ENCODE assay signal across 10 mouse cellular contexts in the genomic region with DNA sequence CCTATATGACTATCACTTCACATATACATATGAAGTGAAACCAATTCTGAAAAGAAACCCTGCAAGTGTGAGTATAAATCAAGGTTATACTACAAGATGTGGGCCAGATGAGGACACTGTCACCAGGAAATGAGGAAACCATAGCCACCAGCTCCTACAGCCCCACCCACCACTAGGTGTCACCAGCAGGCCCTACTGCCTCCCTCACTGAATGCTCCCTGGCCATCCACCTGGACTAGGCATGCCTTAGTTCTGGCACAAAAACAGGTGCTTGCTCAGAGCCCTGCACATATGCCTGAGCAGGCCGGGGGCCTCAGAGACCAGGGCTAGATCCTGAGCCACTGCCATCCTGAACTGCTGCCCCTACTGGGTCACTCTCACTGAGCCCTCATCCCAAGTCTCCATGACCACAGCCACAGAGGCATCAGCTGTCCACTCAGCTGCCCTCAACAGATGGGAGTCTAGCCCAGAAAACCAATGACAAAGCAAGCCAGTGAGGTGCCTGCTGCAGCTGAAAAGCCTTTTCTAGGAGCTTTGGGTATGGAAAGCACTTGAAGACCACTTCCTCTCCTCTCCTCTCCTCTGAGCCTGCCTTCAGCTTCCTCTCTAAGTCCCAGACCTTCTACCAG. TPM values are rescaled to one million over a fixed set of nuclear protein-coding genes. Genes with fewer than 3 reads are reported as not detected.
DNase-seq lines count a peak whose midpoint lies in the region; ATAC-seq and TF ChIP-seq lines count a peak whose summit lies in the region.
"Had no signal": no experiment of that assay in that cellular context is flagged by ENCODE, and none has a peak within 500 bp of the region (broad histone marks: within the 10 kb centered on the region; RNA-seq: fewer than 3 reads in every experiment).

No protein-coding gene starts in this region.

- no peak for TF ChIP-seq EP300 in CH12.LX (IDR thresholded peaks at IDR 0.05; ENCODE audit: low read length)

- TF ChIP-seq POLR2A in CH12.LX (IDR thresholded peaks at IDR 0.05; ENCODE audit: low read depth, low read length) = no peak

- no peak overlapping the region for H3K4me3 ChIP-seq in hindbrain, postnatal 0 days (ENCODE audit: low read length)
- H3K4me3 ChIP-seq in hindbrain, embryonic 13.5 days = no peak overlapping the region
- no peak overlapping the region for H3K4me3 ChIP-seq in CH12.LX (replicated peaks in 1 of 3; ENCODE audit: low read depth in 2 of 3, low read length in 2 of 3, poor library complexity in 1 of 3)
- H3K4me3 ChIP-seq in stomach, embryonic 16.5 days (replicated peaks; ENCODE audit: low read length) = no peak overlapping the region
- no peak overlapping the region for H3K4me3 ChIP-seq in hindbrain, embryonic 16.5 days (ENCODE audit: low read length)
- H3K4me3 ChIP-seq: embryonic facial prominence, embryonic 12.5 days; lung, embryonic 15.5 days had no signal

- no peak overlapping the region for H3K9ac ChIP-seq in hindbrain, postnatal 0 days (replicated peaks; ENCODE audit: low read length)
- H3K9ac ChIP-seq in hindbrain, embryonic 13.5 days = no peak overlapping the region
- H3K9ac ChIP-seq in CH12.LX (ENCODE audit: insufficient read depth, low read depth) = no peak overlapping the region
- H3K9ac ChIP-seq in stomach, embryonic 16.5 days (ENCODE audit: low read length) = no peak overlapping the region
- H3K9ac ChIP-seq in hindbrain, embryonic 16.5 days (ENCODE audit: low read depth, low read length) = no peak overlapping the region
- H3K9ac ChIP-seq: embryonic facial prominence, embryonic 12.5 days; lung, embryonic 15.5 days had no signal

- H3K4me2 ChIP-seq in hindbrain, postnatal 0 days (ENCODE audit: low read depth, low read length) = no peak overlapping the region
- H3K4me2 ChIP-seq in hindbrain, embryonic 13.5 days = no peak overlapping the region
- no peak overlapping the region for H3K4me2 ChIP-seq in CH12.LX (ENCODE audit: insufficient read depth, low read depth, poor library complexity, severe bottlenecking)
- no peak overlapping the region for H3K4me2 ChIP-seq in stomach, embryonic 16.5 days (ENCODE audit: low read depth, low read length)
- H3K4me2 ChIP-seq in hindbrain, embryonic 16.5 days (ENCODE audit: low read length) = no peak overlapping the region
- H3K4me2 ChIP-seq: embryonic facial prominence, embryonic 12.5 days; lung, embryonic 15.5 days had no signal

- H3K79me2 ChIP-seq in CH12.LX (replicated peaks; ENCODE audit: control insufficient read depth, extremely low read depth, insufficient read depth, poor library complexity, severe bottlenecking) = no peaks in the 10 kb centered on the region

- peak; percentile 37 for TF ChIP-seq RAD21 in CH12.LX (IDR thresholded peaks at IDR 0.05; ENCODE audit: low read depth, low read length)

- H3K27ac ChIP-seq in hindbrain, postnatal 0 days = no peak overlapping the region
- H3K27ac ChIP-seq in hindbrain, embryonic 13.5 days = no peak overlapping the region
- H3K27ac ChIP-seq in CH12.LX (ENCODE audit: insufficient read depth, low read depth) = no peak overlapping the region
- H3K27ac ChIP-seq in stomach, embryonic 16.5 days (ENCODE audit: low read length) = no peak overlapping the region
- H3K27ac ChIP-seq in hindbrain, embryonic 16.5 days (ENCODE audit: low read depth, low read length) = no peak overlapping the region
- H3K27ac ChIP-seq: embryonic facial prominence, embryonic 12.5 days; lung, embryonic 15.5 days had no signal

- peak; percentile 26 for DNase-seq in hindbrain, postnatal 0 days (ENCODE audit: low spot score)
- peak; percentile 42 for DNase-seq in CH12.LX (ENCODE audit: extremely low read depth)
- peak; percentile 80 for DNase-seq in cerebellum, adult 11-12 months
- DNase-seq in kidney, adult 8-10 months = peak; percentile 64 to 74
- DNase-seq in lung, postnatal 36 days = peak; percentile 73

- WGBS in hindbrain, postnatal 0 days = 70% methylated on average over 1 of the region's 1 CpGs
- WGBS in hindbrain, embryonic 13.5 days = 70% methylated on average over 1 of the region's 1 CpGs
- 64% methylated on average over 1 of the region's 1 CpGs for WGBS in stomach, embryonic 16.5 days
- WGBS in hindbrain, embryonic 16.5 days = 86% methylated on average over 1 of the region's 1 CpGs

- no peaks in the 10 kb centered on the region for H3K9me3 ChIP-seq in hindbrain, postnatal 0 days (ENCODE audit: low read length)
- no peaks in the 10 kb centered on the region for H3K9me3 ChIP-seq in hindbrain, embryonic 13.5 days
- no peaks in the 10 kb centered on the region for H3K9me3 ChIP-seq in CH12.LX (replicated peaks; ENCODE audit: low read length)
- H3K9me3 ChIP-seq in stomach, embryonic 16.5 days (replicated peaks; ENCODE audit: control insufficient read depth, low read length) = no peaks in the 10 kb centered on the region
- no peaks in the 10 kb centered on the region for H3K9me3 ChIP-seq in hindbrain, embryonic 16.5 days (ENCODE audit: control insufficient read depth, low read length)
- H3K9me3 ChIP-seq: embryonic facial prominence, embryonic 12.5 days; lung, embryonic 15.5 days had no signal

- in situ Hi-C loops in CH12.LX (cut with MboI; ENCODE audit: low pct_ligation_motif_present, low pct_unique_long_range_greater_than_20kb, low sequenced_read_pairs) = no loop called here

- dilution Hi-C loops in CH12.LX (cut with MboI; ENCODE audit: extremely low pct_ligation_motif_present, extremely low pct_unique_long_range_greater_than_20kb, low sequenced_read_pairs) = no loop called here

- no peaks in the 10 kb centered on the region for H3K4me1 ChIP-seq in hindbrain, postnatal 0 days (ENCODE audit: insufficient read depth, low read length)
- no peaks in the 10 kb centered on the region for H3K4me1 ChIP-seq in hindbrain, embryonic 13.5 days (replicated peaks)
- no peaks in the 10 kb centered on the region for H3K4me1 ChIP-seq in CH12.LX (ENCODE audit: control insufficient read depth in 1 of 2, insufficient read depth in 2 of 2)
- peaks cover under 1% of the 10 kb centered on the region; the same call in 1 of the 2 replicates for H3K4me1 ChIP-seq in stomach, embryonic 16.5 days (ENCODE audit: control insufficient read depth, insufficient read depth, low read length)
- no peaks in the 10 kb centered on the region for H3K4me1 ChIP-seq in hindbrain, embryonic 16.5 days (ENCODE audit: control insufficient read depth, insufficient read depth, low read depth, low read length)
- H3K4me1 ChIP-seq: embryonic facial prominence, embryonic 12.5 days; lung, embryonic 15.5 days had no signal

- no peaks in the 10 kb centered on the region for H3K27me3 ChIP-seq in hindbrain, postnatal 0 days (ENCODE audit: insufficient read depth, low read length)
- H3K27me3 ChIP-seq in hindbrain, embryonic 13.5 days = peaks cover 26% of the 10 kb centered on the region; the same call in 1 of the 2 replicates
- peaks cover 84% of the 10 kb centered on the region for H3K27me3 ChIP-seq in CH12.LX (replicated peaks)
- no peaks in the 10 kb centered on the region for H3K27me3 ChIP-seq in stomach, embryonic 16.5 days (ENCODE audit: control insufficient read depth, insufficient read depth, low read length)
- no peaks in the 10 kb centered on the region for H3K27me3 ChIP-seq in hindbrain, embryonic 16.5 days (replicated peaks; ENCODE audit: control insufficient read depth, insufficient read depth, low read length)
- H3K27me3 ChIP-seq: lung, embryonic 15.5 days had no signal

- ATAC-seq in hindbrain, postnatal 0 days = 0 out of 2 replicates have a peak, but pooled peaks have one; percentile 28
- ATAC-seq in hindbrain, embryonic 13.5 days (ENCODE audit: low FRiP score) = no peak
- peak; percentile 35; the same call in 1 of the 2 replicates for ATAC-seq in stomach, embryonic 16.5 days (ENCODE audit: insufficient read depth, low FRiP score)
- ATAC-seq in hindbrain, embryonic 16.5 days = no peak

- peak; percentile 70 for TF ChIP-seq CTCF in hindbrain, postnatal 0 days (IDR thresholded peaks at IDR 0.05; ENCODE audit: low read depth)
- TF ChIP-seq CTCF in CH12.LX (conservative IDR thresholded peaks at IDR 0.05 in 1 of 2, IDR thresholded peaks at IDR 0.05 in 1 of 2; ENCODE audit: low read depth in 2 of 2, low read length in 2 of 2) = peak; percentile 37 to 77; a peak in 3 of 4 replicates

- H3K36me3 ChIP-seq in hindbrain, postnatal 0 days (ENCODE audit: insufficient read depth, low read length) = peaks cover 6% of the 10 kb centered on the region; the same call in 1 of the 2 replicates
- peaks cover 38% of the 10 kb centered on the region for H3K36me3 ChIP-seq in hindbrain, embryonic 13.5 days
- H3K36me3 ChIP-seq in CH12.LX (replicated peaks in 1 of 2; ENCODE audit: control insufficient read depth in 1 of 2, insufficient read depth in 1 of 2, low read length in 1 of 2) = no peaks in the 10 kb centered on the region
- 0 out of 2 replicates have a peak, but pooled peaks cover 4% of the 10 kb centered on the region for H3K36me3 ChIP-seq in stomach, embryonic 16.5 days (ENCODE audit: control insufficient read depth, insufficient read depth, low read length)
- H3K36me3 ChIP-seq in hindbrain, embryonic 16.5 days (ENCODE audit: control insufficient read depth, insufficient read depth, low read length) = peaks cover 16% of the 10 kb centered on the region
- H3K36me3 ChIP-seq: lung, embryonic 15.5 days had no signal

TF ChIP-seq in CH12.LX, 34 proteins besides CTCF, POLR2A, EP300 and RAD21 (continues in another document):
- 0 out of 2 replicates have a peak, but pooled peaks have one; percentile 7 for TF ChIP-seq IRF4 (IDR thresholded peaks at IDR 0.05; ENCODE audit: low read depth, low read length)
- peak; percentile 58 for TF ChIP-seq SMC3 (IDR thresholded peaks at IDR 0.05; ENCODE audit: low read depth, low read length)

RNA-seq across cellular contexts. Expression of a gene that starts 6.2 kb away (rescaled TPM):
- total RNA-seq in hindbrain, postnatal 0 days (2014; rRNA removed) = 144 and 151 TPM in 2 replicates
- 108 and 115 TPM in 2 replicates for polyA plus RNA-seq in hindbrain, postnatal 0 days (2015; fragmentation: Nextera tagmentation; extraction: Ambion mirVana)
- 18.3 and 19.6 TPM in 2 replicates for polyA plus RNA-seq in hindbrain, embryonic 13.5 days (2015; fragmentation: Nextera tagmentation; extraction: Ambion mirVana)
- total RNA-seq in CH12.LX (2012; rRNA removed) = 0.55 and 0.63 TPM in 2 replicates
- 0.66 and 0.88 TPM in 2 replicates for total RNA-seq in CH12.LX (2014; rRNA removed)
- 0.93 and 1.4 TPM in 2 replicates for polyA plus RNA-seq in CH12.LX (2012; ENCODE audit: insufficient read length, low read depth)
- polyA plus RNA-seq in stomach, embryonic 16.5 days (2015; fragmentation: Nextera tagmentation; extraction: Ambion mirVana) = 10.7 and 11.0 TPM in 2 replicates
- 49.1 and 61.3 TPM in 2 replicates for polyA plus RNA-seq in hindbrain, embryonic 16.5 days (2015; fragmentation: Nextera tagmentation; extraction: Ambion mirVana)

RNA-seq across cellular contexts. Expression of a gene that starts 35.0 kb away (rescaled TPM):
- total RNA-seq in hindbrain, postnatal 0 days (2014; rRNA removed) = 62.6 and 66.5 TPM in 2 replicates
- polyA plus RNA-seq in hindbrain, postnatal 0 days (2015; fragmentation: Nextera tagmentation; extraction: Ambion mirVana) = 23.4 and 26.7 TPM in 2 replicates
- polyA plus RNA-seq in hindbrain, embryonic 13.5 days (2015; fragmentation: Nextera tagmentation; extraction: Ambion mirVana) = 13.7 and 14.8 TPM in 2 replicates
- 0.13 and 0.30 TPM in 2 replicates for total RNA-seq in CH12.LX (2012; rRNA removed)
- total RNA-seq in CH12.LX (2014; rRNA removed) = 0.11 and 0.13 TPM in 2 replicates
- polyA plus RNA-seq in CH12.LX (2012; ENCODE audit: insufficient read length, low read depth) = 0.17 TPM in 1 of 2 replicates, not detected in the other
- polyA plus RNA-seq in stomach, embryonic 16.5 days (2015; fragmentation: Nextera tagmentation; extraction: Ambion mirVana) = 10.1 and 10.2 TPM in 2 replicates
- polyA plus RNA-seq in hindbrain, embryonic 16.5 days (2015; fragmentation: Nextera tagmentation; extraction: Ambion mirVana) = 24.3 and 28.6 TPM in 2 replicates

Comparison
In these comparisons a context has a peak if more than half of its experiments do, and no peak if none do; other contexts are left out.
1. ATAC-seq: peak in hindbrain, postnatal 0 days (single experiment) and stomach, embryonic 16.5 days (single experiment); none in hindbrain, embryonic 13.5 days (single experiment) and hindbrain, embryonic 16.5 days (single experiment).
2. DNase-seq: peak in every context shown above with its lines; median percentile 80 in cerebellum, adult 11-12 months; 73 in lung, postnatal 36 days; 69 in kidney, adult 8-10 months; 42 in CH12.LX; 26 in hindbrain, postnatal 0 days.